Mouse (Mus musculus) stomach, embryonic 14.5 days (tissue): ENCODE data around the gene E330017A01Rik. TPM values are rescaled to one million over a fixed set of nuclear protein-coding genes. Genes with fewer than 3 reads are reported as not detected.

Source experiments
- ATAC-seq: fragments of 200-750 bp; cut with Nextera tagmentation; 2 replicates; pipeline ENCODE4 v1.8.0; 2017; ENCODE audit warnings: low read depth, moderate TSS enrichment; ENCODE audit not compliant: insufficient number of reproducible peaks, insufficient read depth, low FRiP score
- H3K27ac ChIP-seq: fragments of 300-500 bp; sonication (generic); 2 replicates; pipeline ENCODE4 v1.5.1; 2014; ENCODE audit warnings: mild to moderate bottlenecking, low read length, moderate library complexity, mixed read lengths
- H3K27me3 ChIP-seq: fragments of 300-500 bp; sonication (generic); 2 replicates; pipeline ENCODE4 v1.6.1; 2014; ENCODE audit warnings: low read length, control low read depth, mixed read lengths; ENCODE audit not compliant: control insufficient read depth, insufficient read depth
- H3K36me3 ChIP-seq: fragments of 300-500 bp; sonication (generic); 2 replicates; pipeline ENCODE4 v1.6.1; 2014; ENCODE audit warnings: mild to moderate bottlenecking, control low read depth, low read length, moderate library complexity, mixed read lengths; ENCODE audit not compliant: control insufficient read depth, insufficient read depth
- H3K4me1 ChIP-seq: fragments of 300-500 bp; sonication (generic); 2 replicates; pipeline ENCODE4 v1.6.1; 2014; ENCODE audit warnings: low read length, control low read depth, mixed read lengths; ENCODE audit not compliant: control insufficient read depth, insufficient read depth
- H3K4me2 ChIP-seq: fragments of 300-500 bp; sonication (generic); replicated peaks from 2 replicates; pipeline ENCODE4 v1.6.1; 2014; ENCODE audit warnings: low read depth, low read length, control low read depth
- H3K4me3 ChIP-seq: fragments of 300-500 bp; sonication (generic); 2 replicates; pipeline ENCODE4 v1.5.1; 2014; ENCODE audit warnings: low read depth, low read length, control low read depth
- H3K9ac ChIP-seq: fragments of 300-500 bp; sonication (generic); replicated peaks from 2 replicates; pipeline ENCODE4 v1.6.1; 2014; ENCODE audit warnings: low read depth, mild to moderate bottlenecking, control low read depth, low read length, moderate library complexity, mixed read lengths
- H3K9me3 ChIP-seq: fragments of 300-500 bp; sonication (generic); 2 replicates; pipeline ENCODE4 v1.6.1; 2016; ENCODE audit warnings: low read depth, low read length, control low read depth; ENCODE audit not compliant: control insufficient read depth
- WGBS: fragments of 180-500 bp; shearing (Covaris S2); extraction: QIAGEN DNeasy Blood & Tissue Kit; methylation state at CpG from one replicate; pipeline ENCODE4 v1.1.7; 2014; 5-methylcytosine and 5-hydroxymethylcytosine counted together
- polyA plus RNA-seq: library from polyadenylated mRNA; unstranded; fragments of >200 nt; fragmentation: Nextera tagmentation; extraction: Ambion mirVana; gene quantifications from 2 replicates; pipeline ENCODE4 v1.2.1, GENCODE M21; 2014

The E330017A01Rik gene
- polyA plus RNA-seq: not detected in 2 replicates

DNA sequence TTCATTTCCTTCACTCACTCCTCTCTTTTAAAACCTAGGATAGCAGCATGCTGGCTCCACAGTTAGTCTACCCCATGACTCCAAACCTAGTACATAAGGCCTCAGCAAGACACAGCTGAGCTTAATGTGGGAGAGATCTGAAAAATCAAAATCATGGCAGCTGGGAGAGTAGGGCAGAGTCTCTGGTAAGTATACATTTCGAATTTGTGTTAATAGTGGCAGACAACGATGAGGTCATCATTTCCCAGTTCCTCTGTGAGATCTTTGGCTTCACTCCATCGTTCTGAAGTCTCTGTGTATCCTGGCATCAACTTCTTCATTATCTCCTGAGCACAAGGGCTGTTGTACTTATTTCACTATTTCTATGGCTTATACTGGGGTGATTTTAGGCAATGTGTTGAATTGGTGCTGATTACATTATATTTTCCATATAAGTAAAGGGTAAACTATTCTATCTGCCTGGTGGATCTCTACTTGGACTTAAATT, at the start of gene E330017A01Rik:
TSS of gene E330017A01Rik (minus strand) at position 51 of the 487 bp plus-strand sequence.
- H3K4me2 ChIP-seq: no peak within 1 kb of the TSS
- no peaks in the 10 kb centered on the region for H3K4me1 ChIP-seq
- no peak within 1 kb of the TSS for H3K9ac ChIP-seq
- H3K4me3 ChIP-seq: no peak within 1 kb of the TSS
- no peaks in the 10 kb centered on the region for H3K36me3 ChIP-seq
- 73% methylated on average over 3 of the region's 3 CpGs for WGBS
- no peak within 1 kb of the TSS for H3K27ac ChIP-seq
- H3K9me3 ChIP-seq: no peaks in the 10 kb centered on the region
- ATAC-seq: no peak
- H3K27me3 ChIP-seq: no peaks in the 10 kb centered on the region

- 73% methylated on average over 20 of the region's 20 CpGs for WGBS
Measured at GRCm38 (mm10) chr16:58685548-58686537, 47.3 kb upstream of the E330017A01Rik start.

DNA sequence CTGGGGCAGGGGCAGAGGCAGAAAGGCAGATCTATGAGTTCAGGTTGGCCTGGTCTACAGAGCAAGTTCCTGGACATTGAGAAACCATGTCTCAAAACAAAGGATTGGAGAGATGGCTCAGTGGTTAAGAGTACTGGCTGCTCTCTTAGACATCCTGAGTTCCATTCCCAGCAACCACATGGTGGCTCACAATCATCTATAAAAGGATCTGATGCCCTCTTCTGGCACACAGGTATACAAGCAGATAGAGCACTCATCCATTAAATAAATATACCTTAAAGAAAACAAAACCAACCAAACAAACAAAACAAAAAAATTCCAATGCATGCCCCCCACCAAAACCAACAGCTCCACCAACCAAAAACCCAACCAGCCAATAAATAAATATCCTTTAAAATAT, 46.0 kb upstream of the E330017A01Rik start:
- ATAC-seq: no peak
- no peaks in the 10 kb centered on the region for H3K4me1 ChIP-seq

More at GRCm38 (mm10) chr16:58685548-58686537, 47.3 kb upstream of the E330017A01Rik start:
- H3K4me1 ChIP-seq: no peaks in the 10 kb centered on the region
- H3K9me3 ChIP-seq: no peaks in the 10 kb centered on the region
- ATAC-seq: no peak
- no peaks in the 10 kb centered on the region for H3K27me3 ChIP-seq
- no peak overlapping the region for H3K27ac ChIP-seq
- H3K9ac ChIP-seq: no peak overlapping the region
- H3K4me2 ChIP-seq: no peak overlapping the region
- no peak overlapping the region for H3K4me3 ChIP-seq
- no peaks in the 10 kb centered on the region for H3K36me3 ChIP-seq

GRCm38 (mm10) chr16:58683911-58684310, 45.4 kb upstream of the E330017A01Rik start:
- no peaks in the 10 kb centered on the region for H3K27me3 ChIP-seq
- peaks cover under 1% of the 10 kb centered on the region; the same call in 1 of the 2 replicates for H3K36me3 ChIP-seq
- no peak overlapping the region for H3K4me2 ChIP-seq
- ATAC-seq: no peak
- H3K9ac ChIP-seq: no peak overlapping the region
- no peak overlapping the region for H3K4me3 ChIP-seq
- H3K4me1 ChIP-seq: no peaks in the 10 kb centered on the region
- 86% methylated on average over 4 of the region's 4 CpGs for WGBS
- H3K27ac ChIP-seq: no peak overlapping the region
- H3K9me3 ChIP-seq: no peaks in the 10 kb centered on the region

More for the DNA sequence above, 46.0 kb upstream of the E330017A01Rik start:
- Histone ChIP-seq H3K4me2 (no peak overlapping the region), H3K27me3 (no peaks in the 10 kb centered on the region), H3K36me3 (no peaks in the 10 kb centered on the region), H3K9ac (no peak overlapping the region), H3K9me3 (no peaks in the 10 kb centered on the region), H3K27ac (no peak overlapping the region), H3K4me3 (no peak overlapping the region)

- no peak for ATAC-seq
- Histone ChIP-seq H3K4me1 (no peaks in the 10 kb centered on the region), H3K27ac (no peak overlapping the region), H3K36me3 (peaks cover 8% of the 10 kb centered on the region; the same call in 1 of the 2 replicates), H3K9ac (no peak overlapping the region), H3K27me3 (no peaks in the 10 kb centered on the region), H3K4me3 (no peak overlapping the region), H3K9me3 (no peaks in the 10 kb centered on the region), H3K4me2 (no peak overlapping the region)
- 78% methylated on average over 7 of the region's 7 CpGs for WGBS
Measured at GRCm38 (mm10) chr16:58682870-58683269, 44.3 kb upstream of the E330017A01Rik start.

GRCm38 (mm10) chr16:58682046-58682445, 43.5 kb upstream of the E330017A01Rik start:
- Histone ChIP-seq H3K9ac (no peak overlapping the region), H3K36me3 (peaks cover 15% of the 10 kb centered on the region), H3K9me3 (no peaks in the 10 kb centered on the region), H3K4me1 (no peaks in the 10 kb centered on the region), H3K27ac (no peak overlapping the region), H3K4me2 (no peak overlapping the region), H3K4me3 (no peak overlapping the region), H3K27me3 (no peaks in the 10 kb centered on the region)
- ATAC-seq: no peak
- 94% methylated on average over 6 of the region's 6 CpGs for WGBS

DNA sequence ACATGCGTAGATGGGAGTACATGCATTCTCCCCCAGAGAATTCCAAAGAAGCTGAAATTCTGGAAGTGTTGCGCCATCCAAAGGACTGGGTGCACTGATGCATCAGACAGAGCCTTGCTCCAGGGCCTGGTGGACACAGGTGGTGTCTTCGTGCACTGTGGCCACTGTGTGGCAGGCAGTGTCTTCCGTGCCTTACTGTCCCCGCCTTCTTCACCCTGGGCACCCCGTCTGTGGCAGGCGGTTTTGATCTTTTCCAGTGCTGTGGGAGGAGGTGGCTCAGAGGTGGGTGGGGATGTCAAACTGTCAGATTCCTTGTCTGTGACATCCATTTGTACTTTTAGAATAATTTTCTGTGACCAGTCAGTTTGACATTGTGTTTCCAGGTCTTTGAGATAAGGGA, 40.1 kb upstream of the E330017A01Rik start:
- Histone ChIP-seq H3K27ac (no peak overlapping the region), H3K27me3 (no peaks in the 10 kb centered on the region), H3K4me1 (no peaks in the 10 kb centered on the region), H3K36me3 (peaks cover 38% of the 10 kb centered on the region), H3K9ac (no peak overlapping the region), H3K9me3 (no peaks in the 10 kb centered on the region), H3K4me3 (no peak overlapping the region), H3K4me2 (no peak overlapping the region)
- 74% methylated on average over 7 of the region's 7 CpGs for WGBS
- no peak for ATAC-seq

GRCm38 (mm10) chr16:58677491-58677890, 39.0 kb upstream of the E330017A01Rik start:
- no peak overlapping the region for H3K9ac ChIP-seq
- H3K27me3 ChIP-seq: no peaks in the 10 kb centered on the region
- ATAC-seq: no peak
- H3K4me1 ChIP-seq: no peaks in the 10 kb centered on the region
- no peak overlapping the region for H3K4me3 ChIP-seq
- WGBS: 87% methylated on average over 5 of the region's 5 CpGs
- peaks cover 40% of the 10 kb centered on the region for H3K36me3 ChIP-seq
- no peak overlapping the region for H3K4me2 ChIP-seq
- no peak overlapping the region for H3K27ac ChIP-seq
- H3K9me3 ChIP-seq: no peaks in the 10 kb centered on the region
